Mouse (Mus musculus) kidney, embryonic 16.5 days (tissue): ENCODE results near the gene 4930590J08Rik. TPM values are rescaled to one million over a fixed set of nuclear protein-coding genes. Genes with fewer than 3 reads are reported as not detected.
"Not testable (repeated sequence)": the region's sequence is repeated elsewhere in the genome, so short reads cannot be mapped to it uniquely, and the experiment has no call there.

Experiments used
- ATAC-seq: fragments of 200-750 bp; cut with Nextera tagmentation; 2 replicates; pipeline ENCODE4 v1.8.0; 2017; ENCODE audit warnings: moderate TSS enrichment; ENCODE audit not compliant: low FRiP score, low TSS enrichment
- H3K27ac ChIP-seq: fragments of 300-500 bp; sonication (generic); 2 replicates; pipeline ENCODE4 v1.5.1; 2014; ENCODE audit warnings: low read length
- H3K27me3 ChIP-seq: fragments of 300-500 bp; sonication (generic); 2 replicates; pipeline ENCODE4 v1.6.1; 2014; ENCODE audit warnings: low read length, control low read depth, mixed read lengths; ENCODE audit not compliant: insufficient read depth
- H3K36me3 ChIP-seq: fragments of 300-500 bp; sonication (generic); 2 replicates; pipeline ENCODE4 v1.6.1; 2014; ENCODE audit warnings: low read length, control low read depth, mixed read lengths; ENCODE audit not compliant: insufficient read depth
- H3K4me1 ChIP-seq: fragments of 300-500 bp; sonication (generic); 2 replicates; pipeline ENCODE4 v1.6.1; 2014; ENCODE audit warnings: low read length, control low read depth, mixed read lengths; ENCODE audit not compliant: insufficient read depth
- H3K4me2 ChIP-seq: fragments of 300-500 bp; sonication (generic); replicated peaks from 2 replicates; pipeline ENCODE4 v1.6.1; 2014; ENCODE audit warnings: low read depth, low read length
- H3K4me3 ChIP-seq: fragments of 300-500 bp; sonication (generic); 2 replicates; pipeline ENCODE4 v1.5.1; 2014; ENCODE audit warnings: mild to moderate bottlenecking, low read length
- H3K9ac ChIP-seq: fragments of 300-500 bp; sonication (generic); replicated peaks from 2 replicates; pipeline ENCODE4 v1.6.1; 2014; ENCODE audit warnings: low read length
- H3K9me3 ChIP-seq: fragments of 300-500 bp; sonication (generic); 2 replicates; pipeline ENCODE4 v1.6.1; 2016; ENCODE audit warnings: low read length, control low read depth
- WGBS: fragments of 180-500 bp; shearing (Covaris S2); extraction: QIAGEN DNeasy Blood & Tissue Kit; methylation state at CpG from one replicate; pipeline ENCODE4 v1.1.7; 2014; 5-methylcytosine and 5-hydroxymethylcytosine counted together
- polyA plus RNA-seq: library from polyadenylated mRNA; unstranded; fragments of >200 nt; fragmentation: Nextera tagmentation; extraction: Ambion mirVana; gene quantifications from 2 replicates; pipeline ENCODE4 v1.2.1, GENCODE M21; 2015

4930590J08Rik gene
- polyA plus RNA-seq: 0.32 and 0.42 TPM in 2 replicates

DNA sequence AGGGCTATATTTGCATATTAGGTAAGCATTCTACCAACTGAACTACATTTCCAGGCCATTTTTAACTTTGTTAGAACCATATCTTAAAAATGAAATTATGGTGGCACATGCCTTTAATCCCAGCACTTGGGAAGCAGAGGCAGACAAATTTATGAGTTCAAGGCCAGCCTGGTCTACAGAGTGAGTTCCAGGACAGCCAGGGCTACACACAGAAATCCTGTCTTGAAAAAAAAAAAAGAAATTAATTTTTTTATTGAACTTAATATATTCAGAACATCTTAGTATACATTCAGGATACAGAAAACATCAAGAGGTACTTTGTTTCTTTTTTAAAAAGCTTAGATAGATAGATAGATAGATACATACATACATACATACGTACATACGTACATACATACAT lies at the start of gene 4930590J08Rik:
4930590J08Rik (plus strand) TSS at position 301 of the 400 bp plus-strand sequence.
- not testable (repeated sequence) for H3K4me1 ChIP-seq
- peaks cover 28% of the 10 kb centered on the region for H3K36me3 ChIP-seq

DNA sequence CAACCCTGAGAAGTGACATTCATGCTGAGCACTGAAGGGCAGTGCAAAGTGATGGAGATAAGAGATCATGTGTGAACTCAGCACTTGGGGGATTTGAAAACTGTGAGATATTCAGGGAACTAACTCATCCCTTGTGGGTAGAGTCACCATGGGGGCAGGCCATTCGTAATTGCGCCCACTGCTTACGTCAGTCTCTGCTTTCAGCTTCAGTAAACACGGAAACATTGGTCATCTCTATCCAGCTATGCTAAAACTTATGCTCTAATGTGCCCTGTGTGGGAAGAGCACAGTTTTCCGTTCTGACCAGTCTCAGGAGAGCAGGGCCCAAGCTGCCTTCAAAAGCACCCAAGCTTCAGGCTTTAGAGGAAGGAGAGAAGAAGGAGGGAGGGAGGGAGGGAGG lies 44.3 kb upstream of the 4930590J08Rik start:
- H3K4me3 ChIP-seq: no peak overlapping the region
- WGBS: 65% methylated on average over 5 of the region's 5 CpGs
- no peak for ATAC-seq

More for the DNA sequence above, at the start of gene 4930590J08Rik:
- H3K4me2 ChIP-seq, H3K9me3 ChIP-seq, ATAC-seq, H3K27ac ChIP-seq, H3K4me3 ChIP-seq, H3K9ac ChIP-seq, H3K27me3 ChIP-seq: not testable (repeated sequence)
- 95% methylated on average over 2 of the region's 2 CpGs for WGBS

DNA sequence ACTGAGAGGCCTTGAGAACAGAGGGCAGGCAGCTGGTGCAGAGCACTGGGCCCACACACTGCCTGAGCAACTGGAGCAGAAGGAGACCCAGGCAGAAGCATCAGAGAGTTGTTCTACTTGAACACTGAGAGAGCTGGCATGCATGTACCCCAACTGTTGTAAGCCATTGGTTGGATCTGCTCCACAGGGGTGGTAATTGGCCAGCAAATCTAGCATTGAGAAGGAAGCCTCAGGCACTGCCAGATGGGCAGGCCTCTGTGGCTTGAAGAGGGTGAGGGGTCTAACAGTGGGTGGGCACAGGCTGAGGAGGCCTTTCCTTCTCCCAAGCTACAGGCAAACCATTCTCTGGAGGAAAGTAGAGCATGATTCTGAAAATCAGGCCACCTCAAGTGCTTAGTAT lies 39.8 kb upstream of the 4930590J08Rik start:
- ATAC-seq: no peak
- no peak overlapping the region for H3K4me3 ChIP-seq
- no peak overlapping the region for H3K27ac ChIP-seq
- no peaks in the 10 kb centered on the region for H3K27me3 ChIP-seq
- H3K9me3 ChIP-seq: 0 out of 2 replicates have a peak, but pooled peaks cover 3% of the 10 kb centered on the region
- no peak overlapping the region for H3K9ac ChIP-seq
- no peaks in the 10 kb centered on the region for H3K4me1 ChIP-seq
- H3K4me2 ChIP-seq: no peak overlapping the region
- no peaks in the 10 kb centered on the region for H3K36me3 ChIP-seq

More for the DNA sequence above, 44.3 kb upstream of the 4930590J08Rik start:
- no peak overlapping the region for H3K27ac ChIP-seq
- no peak overlapping the region for H3K4me2 ChIP-seq
- H3K4me1 ChIP-seq: no peaks in the 10 kb centered on the region
- no peaks in the 10 kb centered on the region for H3K36me3 ChIP-seq
- H3K9ac ChIP-seq: no peak overlapping the region
- 0 out of 2 replicates have a peak, but pooled peaks cover 3% of the 10 kb centered on the region for H3K9me3 ChIP-seq
- no peaks in the 10 kb centered on the region for H3K27me3 ChIP-seq

DNA sequence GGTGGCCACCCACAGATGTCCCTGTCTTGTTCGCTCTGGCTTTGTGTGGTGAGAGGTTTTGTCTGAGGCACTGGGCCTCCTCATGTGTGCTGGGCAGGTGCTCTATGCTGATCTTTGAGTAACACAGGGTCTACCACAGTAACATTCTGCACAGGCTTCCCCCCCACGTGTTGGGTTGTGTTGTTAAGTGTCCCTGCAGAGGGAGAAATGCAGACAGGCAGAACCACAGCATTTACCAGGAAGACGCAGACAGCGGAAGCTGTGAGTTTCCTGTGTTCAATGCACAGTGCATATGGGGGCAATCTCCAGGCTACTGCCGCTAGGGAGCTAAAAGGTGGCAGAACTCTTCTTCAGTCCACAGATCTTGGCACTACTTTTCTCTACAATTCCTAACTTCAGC lies 38.0 kb upstream of the 4930590J08Rik start:
- ATAC-seq: no peak
- Histone ChIP-seq H3K4me1 (no peaks in the 10 kb centered on the region), H3K36me3 (no peaks in the 10 kb centered on the region), H3K27ac (no peak overlapping the region), H3K9ac (no peak overlapping the region), H3K4me3 (no peak overlapping the region), H3K27me3 (no peaks in the 10 kb centered on the region; the same call in 1 of the 2 replicates), H3K9me3 (0 out of 2 replicates have a peak, but pooled peaks cover 3% of the 10 kb centered on the region), H3K4me2 (no peak overlapping the region)
- WGBS: 73% methylated on average over 5 of the region's 5 CpGs

DNA sequence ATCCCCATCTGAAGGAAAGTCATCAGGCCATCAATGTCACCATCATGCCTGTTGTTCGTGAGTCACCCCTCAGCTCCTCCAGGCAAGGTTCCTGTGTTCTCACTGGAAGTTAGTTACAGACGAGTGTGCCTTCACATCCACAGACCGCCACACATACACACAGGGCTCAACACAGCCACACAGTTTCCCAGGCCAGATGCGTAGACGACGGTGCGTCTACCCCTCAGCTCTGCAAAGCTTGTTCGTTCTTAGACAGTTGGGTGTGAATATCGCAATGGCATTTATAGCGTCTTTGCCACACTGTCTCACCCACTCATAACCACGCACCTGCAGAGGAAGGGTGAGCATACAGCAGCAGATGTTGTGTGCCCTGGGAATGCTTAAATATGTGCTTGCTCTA lies 37.0 kb upstream of the 4930590J08Rik start:
- no peak for ATAC-seq
- Histone ChIP-seq H3K36me3 (no peaks in the 10 kb centered on the region), H3K9ac (no peak overlapping the region), H3K4me3 (no peak overlapping the region), H3K4me1 (no peaks in the 10 kb centered on the region), H3K27me3 (no peaks in the 10 kb centered on the region; the same call in 1 of the 2 replicates), H3K9me3 (0 out of 2 replicates have a peak, but pooled peaks cover 3% of the 10 kb centered on the region), H3K4me2 (no peak overlapping the region), H3K27ac (no peak overlapping the region)
- WGBS: 84% methylated on average over 11 of the region's 11 CpGs

DNA sequence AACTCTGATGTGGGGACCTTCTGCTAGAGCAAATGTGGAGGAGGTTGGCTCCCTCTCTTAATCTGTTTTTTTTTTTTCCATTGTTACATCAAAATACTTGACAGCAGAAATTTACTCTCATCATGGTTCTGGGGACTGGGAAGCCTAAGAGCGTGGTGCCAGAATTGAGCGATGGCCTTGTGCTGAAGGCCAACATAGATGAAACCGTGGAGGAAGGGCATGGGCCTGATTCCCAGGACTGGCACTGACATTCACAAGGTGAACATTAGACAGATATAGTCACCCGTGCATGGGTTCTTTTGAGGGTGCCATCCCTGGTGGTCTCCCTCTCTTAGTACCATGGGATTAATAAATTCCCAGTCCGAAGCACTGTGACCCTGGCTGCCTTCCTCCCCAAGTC lies 34.5 kb upstream of the 4930590J08Rik start:
- ATAC-seq: no peak
- H3K27me3 ChIP-seq: no peaks in the 10 kb centered on the region; the same call in 1 of the 2 replicates
- no peaks in the 10 kb centered on the region for H3K4me1 ChIP-seq
- H3K36me3 ChIP-seq: no peaks in the 10 kb centered on the region
- H3K9me3 ChIP-seq: no peaks in the 10 kb centered on the region
- H3K9ac ChIP-seq: no peak overlapping the region
- no peak overlapping the region for H3K4me2 ChIP-seq
- no peak overlapping the region for H3K27ac ChIP-seq
- no peak overlapping the region for H3K4me3 ChIP-seq
- WGBS: 86% methylated on average over 5 of the region's 5 CpGs

DNA sequence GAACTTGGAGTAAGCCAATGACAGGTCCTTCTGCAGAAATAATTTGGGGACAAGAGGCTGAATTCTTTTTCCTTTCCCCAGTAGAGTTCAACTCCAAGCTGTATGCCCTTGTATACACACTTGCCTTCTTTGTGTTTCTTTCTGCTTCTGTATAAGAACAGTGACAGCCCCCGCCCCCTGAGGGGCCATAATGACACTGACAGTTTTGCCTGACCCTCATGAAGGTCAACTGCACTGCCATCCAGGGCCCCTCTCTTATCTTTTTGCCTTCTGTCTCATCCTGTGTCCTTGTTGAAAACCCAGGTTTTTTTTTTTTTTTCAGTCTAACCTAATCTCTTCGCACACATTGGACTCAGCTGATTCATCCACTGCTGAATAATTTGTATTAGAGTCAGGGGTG lies 29.8 kb upstream of the 4930590J08Rik start:
- Histone ChIP-seq H3K4me1 (no peaks in the 10 kb centered on the region), H3K9ac (no peak overlapping the region), H3K36me3 (no peaks in the 10 kb centered on the region), H3K4me2 (no peak overlapping the region), H3K4me3 (no peak overlapping the region), H3K27ac (no peak overlapping the region), H3K27me3 (no peaks in the 10 kb centered on the region; the same call in 1 of the 2 replicates), H3K9me3 (no peaks in the 10 kb centered on the region)
- 58% methylated on average over 2 of the region's 2 CpGs for WGBS
- no peak for ATAC-seq

DNA sequence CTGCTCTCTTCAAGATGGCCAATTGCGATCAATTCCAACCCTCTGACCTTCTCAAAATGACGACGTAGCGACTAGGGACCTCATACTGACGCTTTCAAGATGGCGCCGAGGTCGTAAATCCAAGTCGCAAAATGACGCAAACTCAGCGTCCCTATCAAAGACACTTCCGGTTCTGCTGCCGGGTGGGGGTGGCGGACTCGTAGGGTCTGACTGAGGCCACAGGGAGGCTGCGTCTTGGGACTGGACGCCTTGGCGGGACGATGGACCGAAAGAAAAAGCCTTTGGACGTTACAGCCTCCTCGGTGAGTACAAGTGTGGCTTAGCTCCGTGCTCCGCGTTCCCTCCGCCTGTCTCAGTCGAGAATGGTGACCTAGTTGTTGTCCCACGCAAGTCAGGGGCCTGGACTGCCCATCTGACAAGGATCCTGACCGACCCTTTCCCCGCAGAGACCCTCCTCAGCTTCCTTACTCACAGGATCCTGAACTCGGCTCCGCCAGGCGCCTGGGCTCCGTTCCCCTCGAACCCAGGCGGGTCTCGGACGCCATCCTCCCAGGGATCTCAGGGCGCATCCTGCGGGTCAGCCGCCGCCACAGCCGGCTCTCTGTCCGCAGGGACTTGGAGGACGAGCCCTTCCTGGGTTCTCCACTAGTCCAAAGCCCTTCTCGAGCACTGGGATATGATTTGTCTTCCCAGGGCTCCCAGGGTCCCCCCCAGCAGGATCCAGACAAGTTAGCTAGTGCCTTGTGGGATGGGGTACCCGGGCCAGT lies 24.5 kb upstream of the 4930590J08Rik start, which contains the start of gene Ccdc174:
Ccdc174 (plus strand) TSS at position 169 of the 767 bp plus-strand sequence.
- Histone ChIP-seq H3K9ac (peak within 1 kb of the TSS; percentile 84), H3K4me2 (peak within 1 kb of the TSS; percentile 77), H3K4me1 (peaks cover 6% of the 10 kb centered on the region), H3K27me3 (no peaks in the 10 kb centered on the region), H3K36me3 (peaks cover 11% of the 10 kb centered on the region), H3K27ac (peak within 1 kb of the TSS; percentile 79), H3K4me3 (peak within 1 kb of the TSS; percentile 95), H3K9me3 (no peaks in the 10 kb centered on the region)
- peak; percentile 95 for ATAC-seq
- WGBS: under 1% methylated on average over 47 of the region's 47 CpGs

DNA sequence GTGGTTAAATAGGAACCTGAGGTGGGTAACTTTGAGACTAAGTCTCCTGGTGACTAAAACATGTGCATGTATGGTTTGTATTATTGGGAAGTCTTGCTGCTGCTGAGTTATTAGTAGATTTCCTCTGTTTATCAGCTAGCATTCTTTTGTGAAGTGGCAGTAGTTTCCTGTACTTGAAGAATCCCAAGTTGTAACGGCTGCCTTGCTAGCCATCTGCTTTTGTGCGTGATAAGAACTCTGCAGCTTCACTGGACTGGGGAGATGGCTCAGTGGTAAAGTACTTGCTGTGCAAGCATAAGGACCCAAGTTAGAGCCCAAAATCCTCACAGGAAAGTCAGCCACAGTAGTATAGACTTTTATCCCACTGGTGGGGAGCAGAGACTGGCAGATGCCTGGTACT lies 18.8 kb upstream of the 4930590J08Rik start:
- H3K27me3 ChIP-seq: no peaks in the 10 kb centered on the region
- H3K9me3 ChIP-seq: no peaks in the 10 kb centered on the region
- peaks cover 2% of the 10 kb centered on the region for H3K4me1 ChIP-seq
- 75% methylated on average over 2 of the region's 2 CpGs for WGBS
- no peak overlapping the region for H3K9ac ChIP-seq
- no peak for ATAC-seq
- peaks cover 43% of the 10 kb centered on the region for H3K36me3 ChIP-seq
- no peak overlapping the region for H3K4me2 ChIP-seq
- H3K27ac ChIP-seq: no peak overlapping the region
- no peak overlapping the region for H3K4me3 ChIP-seq

DNA sequence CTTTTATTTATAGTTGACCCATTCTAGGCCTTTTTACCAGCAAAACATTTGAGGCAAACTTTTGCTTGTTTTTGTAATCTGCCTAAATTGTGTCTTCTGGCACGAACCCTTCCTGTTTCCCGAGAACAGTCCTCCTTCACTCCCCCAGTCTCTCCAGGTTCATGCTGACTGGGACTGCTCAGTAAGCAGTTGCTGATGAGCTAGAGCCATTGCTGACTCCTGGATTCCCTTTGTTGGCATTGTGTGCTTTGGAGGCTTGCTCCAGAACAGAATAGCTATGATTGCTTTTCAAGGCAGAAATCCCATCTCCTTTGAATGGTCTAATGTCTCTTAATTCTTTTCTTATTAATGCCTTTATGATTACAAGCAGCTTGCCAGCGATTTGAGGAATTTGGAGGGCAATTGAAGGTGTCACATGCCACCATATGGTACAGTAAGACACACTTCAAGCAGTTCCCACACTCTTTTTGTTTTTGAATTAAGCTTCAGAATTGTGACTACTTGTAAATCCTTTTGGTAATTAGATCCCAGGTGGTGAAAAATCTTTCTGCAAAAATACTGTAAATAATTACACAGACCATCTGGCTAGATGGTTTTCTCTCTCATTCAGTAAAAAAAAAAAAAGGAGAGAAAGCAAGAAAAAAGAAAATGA lies 13.2 kb upstream of the 4930590J08Rik start:
- H3K4me2 ChIP-seq: no peak overlapping the region
- no peak overlapping the region for H3K27ac ChIP-seq
- ATAC-seq: no peak

More for the DNA sequence above, 13.2 kb upstream of the 4930590J08Rik start:
- 69% methylated on average over 3 of the region's 3 CpGs for WGBS
- H3K4me1 ChIP-seq: no peaks in the 10 kb centered on the region
- no peaks in the 10 kb centered on the region for H3K9me3 ChIP-seq
- H3K9ac ChIP-seq: no peak overlapping the region
- H3K36me3 ChIP-seq: peaks cover 58% of the 10 kb centered on the region
- H3K27me3 ChIP-seq: no peaks in the 10 kb centered on the region
- no peak overlapping the region for H3K4me3 ChIP-seq
